Mouse (Mus musculus) cortical plate, adult 2 months (tissue): Measurements from ENCODE around the gene Amfr. TPM values are rescaled to one million over a fixed set of nuclear protein-coding genes. Genes with fewer than 3 reads are reported as not detected.
A peak's percentile ranks its signal among the peaks of the same experiment; 100 is the strongest.

Source experiments
- H3K27ac ChIP-seq: fragments of 200-500 bp; 2 replicates; pipeline ENCODE4 v1.5.1; 2012; ENCODE audit warnings: low read length, control low read depth, inconsistent platforms; ENCODE audit not compliant: insufficient read depth
- H3K4me1 ChIP-seq: fragments of 200-500 bp; 2 replicates; pipeline ENCODE4 v1.6.1; 2011; ENCODE audit warnings: low read length; ENCODE audit not compliant: control insufficient read depth, insufficient read depth
- H3K4me3 ChIP-seq: fragments of 200-500 bp; 2 replicates; pipeline ENCODE4 v1.5.1; 2011; ENCODE audit warnings: mild to moderate bottlenecking, low read length, control low read depth; ENCODE audit not compliant: insufficient read depth
- CTCF ChIP-seq: fragments of 200-500 bp; IDR thresholded peaks from 2 replicates; pipeline ENCODE4 v1.5.1; 2011; ENCODE audit warnings: mild to moderate bottlenecking, control low read depth, low read length; ENCODE audit not compliant: insufficient read depth; ENCODE audit errors: extremely low read depth
- POLR2A ChIP-seq: fragments of 200-500 bp; IDR thresholded peaks from 2 replicates; pipeline ENCODE4 v1.6.1; 2011; ENCODE audit warnings: mild to moderate bottlenecking, low read length, control low read depth; ENCODE audit not compliant: insufficient read depth; ENCODE audit errors: extremely low read depth
- polyA plus RNA-seq: library from polyadenylated mRNA; depleted of rRNA; stranded (reverse); fragments of >200 nt; gene quantifications from 2 replicates; pipeline ENCODE4 v1.2.3, GENCODE M21; 2012

Amfr gene
- polyA plus RNA-seq, 1 experiment = 115 TPM

- Histone ChIP-seq H3K4me1 (0 out of 2 replicates have a peak, but pooled peaks cover 3% of the 10 kb centered on the region), H3K27ac (no peak overlapping the region), H3K4me3 (no peak overlapping the region)
- TF ChIP-seq CTCF (no peak), POLR2A (no peak)
Measured at GRCm38 (mm10) chr8:93984731-93985130, 27.9 kb downstream of the Amfr start.

GRCm38 (mm10) chr8:93983827-93984226 is 28.8 kb downstream of the Amfr start:
- H3K4me3 ChIP-seq = no peak overlapping the region
- TF ChIP-seq POLR2A (no peak), CTCF (peak; percentile 48)
- H3K4me1 ChIP-seq = 0 out of 2 replicates have a peak, but pooled peaks cover 3% of the 10 kb centered on the region
- no peak overlapping the region for H3K27ac ChIP-seq

- H3K4me3 ChIP-seq = no peak overlapping the region
- no peak overlapping the region for H3K27ac ChIP-seq
- 0 out of 2 replicates have a peak, but pooled peaks cover 3% of the 10 kb centered on the region for H3K4me1 ChIP-seq
- TF ChIP-seq POLR2A (no peak), CTCF (no peak)
Measured at GRCm38 (mm10) chr8:93981679-93982215, 30.9 kb downstream of the Amfr start.

- TF ChIP-seq POLR2A (no peak), CTCF (no peak)
- H3K4me3 ChIP-seq = no peak overlapping the region
- no peak overlapping the region for H3K27ac ChIP-seq
- 0 out of 2 replicates have a peak, but pooled peaks cover 3% of the 10 kb centered on the region for H3K4me1 ChIP-seq
Measured at GRCm38 (mm10) chr8:93980141-93980540, 32.5 kb downstream of the Amfr start.

GRCm38 (mm10) chr8:93976446-93977211 is 36.0 kb downstream of the Amfr start:
- H3K4me3 ChIP-seq = no peak overlapping the region

GRCm38 (mm10) chr8:93975358-93975757 is 37.3 kb downstream of the Amfr start:
- peaks cover 4% of the 10 kb centered on the region; the same call in 1 of the 2 replicates for H3K4me1 ChIP-seq
- TF ChIP-seq CTCF (no peak), POLR2A (no peak)
- H3K27ac ChIP-seq = no peak overlapping the region
- H3K4me3 ChIP-seq = no peak overlapping the region

More at GRCm38 (mm10) chr8:93976446-93977211, 36.0 kb downstream of the Amfr start:
- TF ChIP-seq CTCF = no peak
- no peak for TF ChIP-seq POLR2A
- no peak overlapping the region for H3K27ac ChIP-seq
- H3K4me1 ChIP-seq = peaks cover 5% of the 10 kb centered on the region; the same call in 1 of the 2 replicates

GRCm38 (mm10) chr8:93974602-93975186 is 37.9 kb downstream of the Amfr start:
- Histone ChIP-seq H3K27ac (no peak overlapping the region), H3K4me1 (peaks cover 2% of the 10 kb centered on the region; the same call in 1 of the 2 replicates), H3K4me3 (no peak overlapping the region)
- TF ChIP-seq CTCF (no peak), POLR2A (no peak)

GRCm38 (mm10) chr8:93973831-93974375 is 38.7 kb downstream of the Amfr start:
- Histone ChIP-seq H3K4me3 (no peak overlapping the region), H3K27ac (no peak overlapping the region), H3K4me1 (peaks cover 2% of the 10 kb centered on the region; the same call in 1 of the 2 replicates)
- no peak for TF ChIP-seq CTCF
- no peak for TF ChIP-seq POLR2A

GRCm38 (mm10) chr8:93972971-93973734 is 39.5 kb downstream of the Amfr start:
- Histone ChIP-seq H3K27ac (no peak overlapping the region), H3K4me3 (no peak overlapping the region), H3K4me1 (peaks cover 2% of the 10 kb centered on the region; the same call in 1 of the 2 replicates)
- no peak for TF ChIP-seq CTCF
- 0 out of 2 replicates have a peak, but pooled peaks have one; percentile 11 for TF ChIP-seq POLR2A
